Mouse (Mus musculus) kidney, adult 2 months (tissue): ENCODE measurements around the gene Cacng6.

Experiments used
- CTCF ChIP-seq: fragments of 200-500 bp; conservative IDR thresholded peaks from 2 replicates; pipeline ENCODE4 v1.5.1; 2011; ENCODE audit warnings: low read depth, mild to moderate bottlenecking, control low read depth, low read length, moderate library complexity, mixed read lengths; ENCODE audit not compliant: insufficient read depth, insufficient read length
- POLR2A ChIP-seq: fragments of 200-500 bp; IDR thresholded peaks from one replicate; pipeline ENCODE4 v1.6.1; 2011; ENCODE audit warnings: low read depth, low read length, control low read depth

- no peak for TF ChIP-seq CTCF
- TF ChIP-seq POLR2A: no peak
Observed at GRCm38 (mm10) chr7:3389444-3390412, 34.3 kb upstream of the Cacng6 start.
